Mouse (Mus musculus) left cerebral cortex, adult 8-10 months (tissue): Measurements from ENCODE around the gene Ctdspl. TPM values are rescaled to one million over a fixed set of nuclear protein-coding genes. Genes with fewer than 3 reads are reported as not detected.
A peak's percentile ranks its signal among the peaks of the same experiment; 100 is the strongest.

Source experiments
- DNase-seq, 2 experiments: peaks; one replicate each; pipeline ENCODE4 v3.0.0; 2022; ENCODE audit warnings: low spot score in 2 of 2
- total RNA-seq, 4 experiments: library from RNA; stranded (reverse); gene quantifications; 2 replicates each; pipeline ENCODE4 v1.2.4; 2022

The Ctdspl gene
- total RNA-seq, 4 experiments from 2014 or later: 36.1 to 37.2 (median 36.4) TPM

DNA sequence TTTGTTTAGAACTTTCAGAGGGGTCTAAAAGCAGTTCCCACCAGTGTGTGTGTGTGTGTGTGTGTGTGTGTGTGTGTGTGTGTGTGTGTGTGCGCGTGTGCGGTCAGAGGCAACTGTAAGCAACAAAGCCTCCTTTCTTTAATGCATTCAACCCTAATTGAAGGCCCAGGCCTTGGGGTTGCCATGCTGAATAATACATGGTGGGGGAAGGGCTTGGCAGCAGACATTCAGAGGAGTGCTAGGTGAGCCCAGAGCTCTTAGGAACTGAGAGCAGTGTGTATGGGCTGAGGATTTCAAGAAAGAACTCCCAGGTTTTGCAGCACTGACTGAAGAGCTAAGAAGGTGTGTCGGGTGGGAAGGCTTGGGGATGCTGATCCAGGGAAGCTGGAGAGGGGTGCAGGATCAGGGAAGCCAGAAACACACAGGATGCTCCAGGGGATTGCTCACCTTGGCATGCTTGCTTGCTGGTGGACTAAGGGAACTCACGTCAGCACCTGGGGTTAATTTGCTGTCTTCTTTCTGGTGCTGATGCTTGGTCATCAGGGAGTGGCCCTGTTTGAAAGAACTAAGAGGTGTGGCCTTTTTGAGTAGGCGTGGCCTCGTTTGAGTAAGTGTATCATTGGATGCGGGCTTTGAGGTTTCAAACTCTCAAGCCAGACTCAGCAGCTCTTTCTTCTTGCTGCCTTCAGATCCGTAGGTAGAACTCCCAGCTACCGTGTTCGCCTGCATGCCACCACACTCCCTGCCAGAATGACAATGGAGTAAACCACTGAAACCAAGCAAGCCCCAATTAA, 62.7 kb downstream of the Ctdspl start:
- no peak for DNase-seq

DNA sequence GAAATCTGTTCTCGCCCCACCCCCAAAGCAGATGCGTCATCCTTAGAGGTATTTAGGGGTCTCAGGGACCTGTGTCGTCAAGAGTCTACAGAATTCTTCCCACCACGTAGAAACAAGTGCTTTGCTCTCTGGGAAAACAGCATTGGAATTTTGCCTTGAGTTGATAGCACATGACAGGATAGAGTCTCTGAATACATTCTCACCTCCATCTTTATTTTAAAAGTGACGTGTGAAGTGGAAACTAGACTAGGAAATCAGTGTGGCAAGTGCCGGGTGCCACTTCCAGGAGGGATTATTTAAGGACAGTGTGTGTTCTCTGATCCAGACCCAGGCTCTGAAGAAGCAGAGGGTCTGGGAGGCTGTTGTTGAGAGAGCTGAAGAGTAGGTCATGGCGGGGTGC, 64.2 kb downstream of the Ctdspl start:
- DNase-seq: no peak

DNA sequence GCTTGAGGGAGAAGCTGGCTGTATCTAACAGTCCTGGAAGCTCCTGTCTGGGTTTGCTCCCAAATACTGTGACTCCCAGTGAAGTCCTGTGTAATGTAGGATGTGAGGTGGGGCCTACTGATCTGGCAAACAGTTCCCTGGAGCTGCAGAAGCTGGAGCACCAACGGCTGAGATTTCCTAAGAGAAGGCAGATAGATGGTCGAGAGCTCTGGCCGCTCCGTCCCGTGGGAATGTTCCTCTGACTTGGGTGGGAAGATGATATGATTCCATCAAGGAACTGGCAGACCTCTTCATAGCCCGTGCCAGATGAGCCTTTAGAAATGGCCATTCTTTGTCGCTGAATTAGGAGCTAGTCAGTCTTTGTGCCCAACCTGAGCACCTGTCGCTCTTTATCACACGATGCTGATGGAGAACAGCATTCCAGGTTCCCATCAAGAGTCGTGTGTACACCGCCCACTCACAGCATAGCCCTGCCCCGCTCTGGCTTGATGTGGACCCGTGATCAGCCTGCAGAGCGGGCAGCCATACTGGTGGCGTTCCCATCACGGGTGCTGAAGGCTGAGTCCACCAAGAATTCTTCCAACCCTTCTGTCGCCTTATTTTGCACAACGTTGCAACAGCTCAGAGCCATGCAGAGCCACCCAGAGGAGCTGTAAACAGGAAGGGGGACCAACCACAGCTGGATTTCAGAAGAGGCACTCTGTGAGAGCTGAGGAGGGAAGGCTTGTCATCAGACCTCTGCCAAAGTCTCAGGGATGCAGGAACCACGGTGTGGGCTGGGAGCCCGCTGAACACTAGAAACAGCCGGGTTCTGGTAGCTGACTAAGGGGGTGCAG, 65.7 kb downstream of the Ctdspl start:
- DNase-seq: no peak

DNA sequence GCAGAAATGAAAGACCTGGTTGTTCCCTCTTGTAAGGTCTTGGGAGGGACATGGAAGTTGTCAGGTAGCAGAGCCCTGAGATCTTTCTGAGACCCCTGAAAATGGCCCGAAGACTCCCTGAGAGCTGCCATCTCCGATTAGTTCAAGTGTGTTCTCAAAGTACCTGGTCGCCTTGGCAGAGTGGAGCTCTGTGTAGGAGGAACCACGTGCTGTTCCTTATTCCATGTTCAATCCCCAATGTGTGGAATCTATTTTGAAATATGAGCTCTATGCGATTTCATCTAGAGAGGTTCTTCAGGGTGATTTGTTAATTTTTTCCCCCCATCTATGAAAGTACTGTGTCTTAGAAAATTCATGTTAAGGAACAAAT, 66.3 kb downstream of the Ctdspl start:
- DNase-seq: no peak

DNA sequence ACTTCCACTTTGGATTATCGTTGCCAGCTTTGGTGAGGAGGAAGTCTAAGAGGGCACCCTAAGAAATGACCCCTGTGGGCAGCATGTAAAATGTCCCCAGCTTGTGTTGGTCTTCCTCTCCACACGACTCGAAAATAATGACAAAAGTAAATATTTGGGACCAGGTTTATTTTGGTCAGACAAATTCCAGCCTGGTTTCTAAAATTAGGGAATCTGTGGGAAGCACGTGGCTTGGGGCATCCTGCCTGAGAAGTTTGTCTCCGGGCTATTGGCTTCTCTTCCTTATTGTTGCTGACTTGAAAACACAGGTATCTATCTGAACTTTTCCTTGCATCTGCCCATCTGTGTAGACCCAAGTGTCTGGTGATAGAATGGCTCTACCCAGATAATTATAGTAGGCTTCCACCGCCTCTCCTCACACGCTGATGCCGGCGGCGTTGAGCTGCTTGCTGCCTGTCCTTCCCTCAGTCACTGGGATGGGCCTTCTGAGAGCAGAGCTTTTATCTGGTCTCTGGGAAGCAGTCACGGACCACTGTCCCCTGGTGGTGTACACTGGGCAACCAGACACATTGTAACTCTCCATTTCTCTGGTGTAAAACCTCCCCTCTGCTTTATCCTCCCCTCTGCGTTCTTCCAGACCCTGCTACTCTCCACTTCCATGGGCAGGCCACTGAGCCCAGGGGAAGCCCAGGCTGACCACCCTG, 68.4 kb downstream of the Ctdspl start:
- DNase-seq: no peak

DNA sequence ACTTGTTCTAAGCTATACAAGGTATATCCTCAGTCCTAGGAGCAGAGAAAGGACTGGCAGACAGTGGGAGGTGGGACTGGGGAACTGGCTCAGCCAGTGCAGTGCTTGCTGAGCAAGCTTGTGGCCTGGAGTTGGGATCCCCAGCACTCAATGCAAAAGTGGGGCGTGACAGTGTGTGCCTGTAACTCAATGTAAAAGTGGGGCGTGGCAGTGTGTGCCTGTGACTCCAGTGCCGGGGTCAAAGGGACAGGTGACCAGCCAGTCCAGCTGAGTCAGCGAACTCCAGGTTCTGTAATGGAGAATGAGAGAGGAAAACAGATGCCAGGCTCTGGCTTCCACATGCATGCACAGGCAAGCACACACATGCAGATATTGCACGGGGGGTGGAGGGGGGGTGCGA, 69.3 kb downstream of the Ctdspl start:
- no peak for DNase-seq

DNA sequence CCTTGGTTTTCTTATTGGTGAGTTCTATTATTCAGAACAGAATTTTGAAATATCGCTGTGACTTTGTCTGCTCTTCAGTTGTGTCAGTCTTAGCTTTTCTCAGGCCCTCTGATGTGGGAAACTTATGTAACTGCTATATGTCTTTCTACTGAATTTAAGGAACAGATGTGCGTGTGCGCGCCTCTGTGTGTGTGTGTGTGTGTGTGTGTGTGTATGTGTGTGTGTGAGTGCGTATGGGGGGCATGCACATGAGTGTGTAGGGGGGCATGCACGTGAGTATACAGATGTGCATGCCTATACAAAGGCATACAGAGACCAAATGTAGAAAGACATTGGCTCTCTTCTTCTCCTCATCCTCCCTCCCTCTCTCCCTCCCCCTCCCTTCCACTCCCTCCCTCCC, 71.0 kb downstream of the Ctdspl start:
- DNase-seq: no peak

DNA sequence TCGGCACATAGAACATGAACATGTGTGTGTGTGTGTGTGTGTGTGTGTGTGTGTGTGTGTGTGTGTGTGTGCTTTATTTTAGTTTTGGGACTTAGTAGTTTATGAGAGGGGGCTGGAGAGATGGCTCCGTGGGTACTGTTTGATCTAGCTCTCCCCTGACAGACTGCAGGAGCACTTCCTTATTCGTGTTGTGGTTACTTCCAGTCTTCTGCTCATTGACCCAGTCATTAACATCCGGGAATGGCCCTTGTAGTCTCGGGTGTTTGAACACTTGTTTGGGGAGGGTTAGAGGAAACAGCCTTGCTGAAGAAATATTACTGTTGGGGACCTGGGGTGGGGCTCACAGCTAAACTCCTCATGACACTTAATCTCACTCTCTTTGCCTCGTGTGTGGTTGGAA, 73.9 kb downstream of the Ctdspl start:
- no peak for DNase-seq

DNA sequence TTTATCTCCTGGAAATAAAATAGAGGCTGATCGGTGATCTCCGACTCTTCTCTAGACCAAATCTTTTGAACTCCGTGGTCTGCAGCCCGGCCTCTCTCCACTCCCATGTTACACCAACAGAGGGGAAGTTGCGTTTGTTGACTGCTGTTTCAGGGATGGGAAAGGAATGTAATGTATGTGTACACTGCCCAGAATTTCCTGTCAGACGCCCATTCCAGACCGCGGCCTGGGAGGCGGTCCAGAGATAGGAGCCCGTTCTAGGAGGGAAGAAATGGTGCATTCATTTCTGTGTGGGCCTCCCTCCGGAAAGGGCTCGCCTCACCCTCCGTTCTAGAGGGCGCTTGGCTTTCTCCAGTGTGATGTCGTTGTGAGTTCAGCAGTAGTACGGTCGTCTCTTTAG, 76.0 kb downstream of the Ctdspl start:
- no peak for DNase-seq

DNA sequence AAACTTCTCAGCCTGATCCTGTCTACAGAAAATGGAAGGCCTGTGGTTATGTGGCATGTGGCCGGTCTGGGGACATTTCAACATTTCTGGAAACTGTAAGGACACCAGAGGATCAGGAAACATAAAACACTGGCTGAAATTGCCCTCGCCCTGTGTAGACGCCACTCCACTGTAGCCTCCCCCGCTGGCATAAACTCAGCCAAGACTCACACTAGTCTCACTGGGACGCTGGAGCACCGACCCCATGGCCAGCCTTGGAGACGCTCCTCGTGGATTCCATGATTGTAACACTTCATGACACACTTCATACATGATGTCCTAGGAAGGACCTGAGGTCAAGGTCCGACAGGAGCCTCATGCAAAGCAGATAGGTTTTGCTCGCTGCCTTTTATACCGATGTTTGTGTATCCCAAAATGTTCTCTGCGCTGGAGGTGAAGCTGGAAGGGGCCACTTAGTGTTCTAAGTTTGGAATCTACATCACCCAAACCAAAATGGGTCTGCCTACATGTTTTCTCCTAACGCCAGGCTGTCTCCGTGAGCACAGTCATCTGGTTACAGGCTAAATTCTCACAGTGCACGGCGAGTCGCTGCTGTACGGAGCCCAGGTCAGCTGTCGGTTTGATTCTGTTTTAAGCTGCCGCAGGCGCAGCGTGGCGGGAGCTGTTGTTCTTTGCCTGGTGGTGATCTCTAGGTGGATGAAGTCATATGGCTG, 77.9 kb downstream of the Ctdspl start:
- DNase-seq: peak in 1 of 2 experiments; percentile 82

DNA sequence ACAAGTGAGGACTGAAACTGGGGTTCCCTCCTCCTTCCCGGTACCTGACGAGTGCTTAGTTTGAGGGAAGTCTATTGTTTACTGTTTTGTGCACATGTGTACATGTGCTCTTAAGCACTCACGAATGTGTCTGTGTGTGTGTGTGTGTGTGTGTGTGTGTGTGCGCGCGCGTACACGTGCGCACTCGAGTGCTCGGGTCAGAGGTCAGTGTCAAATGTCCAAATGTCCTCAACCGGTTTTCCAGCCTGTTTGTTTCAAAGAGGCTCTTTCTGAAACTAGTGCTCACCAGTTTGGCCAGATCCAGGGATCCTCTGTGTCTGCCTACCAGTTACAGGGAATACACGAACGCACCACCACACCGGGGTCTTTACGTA, 78.4 kb downstream of the Ctdspl start:
- DNase-seq: no peak

DNA sequence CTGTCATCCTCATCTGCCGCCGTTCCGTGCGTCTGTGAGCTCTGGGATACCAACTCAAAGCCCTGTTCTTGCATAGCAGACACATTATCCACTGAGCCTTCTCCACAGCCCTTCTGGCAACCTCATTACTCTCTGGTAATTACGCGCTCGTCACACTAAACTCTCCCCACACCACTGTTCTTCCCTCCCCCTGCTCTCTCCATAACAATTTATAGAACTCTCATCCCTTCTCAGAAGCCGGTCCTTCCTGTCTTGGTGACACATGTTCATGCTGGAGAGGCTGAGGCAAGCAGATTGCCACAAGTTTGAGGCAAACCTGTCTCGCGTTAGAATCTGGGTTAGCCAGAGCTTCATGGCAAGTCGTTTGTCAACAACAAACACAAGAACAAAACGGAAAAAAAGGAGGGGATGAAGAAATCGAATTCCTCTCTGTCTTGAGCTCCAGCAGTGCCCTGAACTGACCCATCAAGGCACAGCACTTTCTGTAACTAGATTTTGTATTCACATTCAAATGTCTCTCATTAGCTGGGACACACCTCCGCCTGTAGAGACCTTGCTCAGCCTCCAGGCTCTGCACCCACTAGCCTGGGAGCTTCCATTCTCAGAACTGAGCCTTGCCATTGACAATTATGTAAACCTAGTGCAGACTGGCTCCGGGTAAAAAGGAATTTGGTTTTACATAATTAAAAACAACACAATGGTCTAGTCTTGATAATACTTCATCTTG, 79.2 kb downstream of the Ctdspl start:
- no peak for DNase-seq

DNA sequence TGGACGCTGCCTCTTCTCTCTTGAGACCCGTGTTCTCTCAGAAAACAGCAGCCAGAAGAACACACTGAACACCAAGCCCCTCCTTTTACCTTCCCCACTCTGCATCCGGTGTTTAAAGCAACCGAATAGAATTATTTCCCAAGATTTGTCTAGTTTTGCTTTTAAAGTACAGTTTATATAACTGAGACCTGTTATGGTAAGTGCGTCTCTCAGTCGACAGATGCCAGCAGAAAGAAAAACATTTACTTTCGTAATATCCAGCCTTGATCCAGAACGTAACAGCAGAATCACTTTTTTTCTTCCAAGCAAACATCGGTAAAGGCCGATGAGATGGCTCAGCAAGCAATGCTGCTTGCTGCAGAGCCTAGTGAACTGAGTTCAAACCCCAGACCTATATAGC, 81.0 kb downstream of the Ctdspl start:
- DNase-seq: no peak

DNA sequence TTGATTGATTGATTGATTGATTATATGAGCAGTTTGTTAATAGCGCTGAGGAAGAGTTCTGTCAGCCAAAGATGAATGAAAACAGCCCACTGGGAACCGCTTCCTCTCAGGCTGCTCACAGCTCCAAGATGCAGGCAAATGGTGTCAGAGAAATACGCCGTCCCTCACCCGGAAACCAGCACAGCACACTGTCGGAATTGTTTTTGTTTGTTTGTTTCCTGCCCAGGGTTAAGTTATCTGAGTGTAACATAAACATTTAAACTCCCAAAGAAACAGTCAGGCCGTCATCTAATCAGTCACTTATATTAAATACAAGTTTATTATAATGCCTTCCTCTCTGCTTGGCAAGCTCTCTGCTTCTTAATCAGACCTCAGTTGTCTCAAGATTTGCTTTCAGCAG, 82.6 kb downstream of the Ctdspl start:
- no peak for DNase-seq

DNA sequence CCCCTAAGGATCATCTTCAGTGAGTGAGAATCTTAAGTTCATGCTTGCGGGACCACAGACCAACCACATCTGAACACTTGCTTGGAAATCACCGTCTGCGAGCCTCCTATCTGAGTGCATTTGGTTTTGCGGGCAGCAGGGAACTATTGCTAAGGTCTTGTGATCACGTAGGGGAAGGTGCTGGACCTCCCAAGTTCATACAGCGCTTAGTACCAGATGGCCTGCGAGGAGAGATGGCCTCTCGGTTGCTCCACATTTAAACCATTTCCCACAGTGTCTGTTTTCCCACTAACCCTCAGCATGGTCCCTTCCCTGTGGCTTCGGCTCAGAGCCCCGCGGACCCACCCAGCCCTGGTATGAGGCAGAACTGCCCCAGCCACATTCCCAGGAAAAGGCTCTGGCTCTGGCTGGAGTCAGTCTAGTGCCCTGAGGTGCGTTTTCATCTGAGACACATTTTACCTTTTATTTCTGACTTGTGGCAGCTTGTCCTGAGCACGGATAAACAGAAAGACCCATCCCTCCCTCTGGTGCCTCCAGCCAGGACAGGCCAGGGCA, 84.0 kb downstream of the Ctdspl start:
- DNase-seq: no peak

DNA sequence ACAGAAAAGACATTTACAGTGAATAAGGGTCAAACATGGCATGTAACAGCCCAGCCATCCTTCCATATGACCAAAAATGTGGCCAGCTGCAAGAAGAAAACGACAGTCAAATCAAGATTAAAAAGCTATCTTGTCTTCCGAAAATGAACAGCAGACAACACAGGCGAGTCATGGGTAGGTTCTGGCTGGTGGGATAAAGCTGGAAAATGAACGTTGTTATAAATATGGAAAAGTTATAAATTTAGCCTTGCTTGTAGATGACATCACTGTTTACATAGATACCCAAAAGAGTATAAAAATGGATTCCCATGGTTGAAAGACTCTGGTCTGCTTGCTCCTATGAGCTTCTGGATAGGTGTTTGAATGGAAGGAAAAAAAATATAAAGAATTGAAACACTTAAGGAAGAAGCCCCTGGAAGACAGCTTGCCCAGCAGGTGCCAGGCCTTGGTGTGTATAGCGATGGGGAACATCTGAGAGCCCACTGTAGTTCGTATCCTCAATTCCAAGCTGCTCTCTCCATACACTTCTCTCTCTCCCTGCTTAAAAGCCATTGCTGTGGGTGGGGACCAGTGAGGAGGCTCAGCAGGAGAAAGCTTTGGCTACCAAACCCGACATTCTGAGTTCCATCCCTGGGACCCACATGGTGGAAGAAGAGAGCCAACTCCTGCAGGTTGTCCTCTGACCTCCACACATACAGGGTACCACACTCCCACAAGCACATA, 90.7 kb downstream of the Ctdspl start:
- no peak for DNase-seq

DNA sequence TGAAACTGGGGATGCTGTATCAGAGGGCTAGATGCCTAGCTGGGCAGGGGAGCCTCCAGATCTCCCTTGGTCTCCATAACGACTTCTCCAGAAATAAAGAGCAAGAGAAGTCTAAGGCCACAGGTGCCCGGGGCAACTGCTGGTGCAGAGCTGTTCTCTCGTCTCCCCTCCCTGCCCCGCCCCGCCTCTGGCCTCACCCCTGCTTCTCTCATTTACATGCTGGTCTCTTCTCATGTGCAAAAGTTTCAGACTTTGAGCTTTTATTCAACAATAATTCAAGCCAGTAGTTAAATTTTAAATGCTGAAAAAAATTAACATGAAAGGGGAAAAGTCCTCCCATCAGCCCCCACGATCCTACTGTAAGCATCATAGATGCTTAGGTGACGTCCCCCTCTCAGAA, 95.5 kb downstream of the Ctdspl start:
- no peak for DNase-seq

DNA sequence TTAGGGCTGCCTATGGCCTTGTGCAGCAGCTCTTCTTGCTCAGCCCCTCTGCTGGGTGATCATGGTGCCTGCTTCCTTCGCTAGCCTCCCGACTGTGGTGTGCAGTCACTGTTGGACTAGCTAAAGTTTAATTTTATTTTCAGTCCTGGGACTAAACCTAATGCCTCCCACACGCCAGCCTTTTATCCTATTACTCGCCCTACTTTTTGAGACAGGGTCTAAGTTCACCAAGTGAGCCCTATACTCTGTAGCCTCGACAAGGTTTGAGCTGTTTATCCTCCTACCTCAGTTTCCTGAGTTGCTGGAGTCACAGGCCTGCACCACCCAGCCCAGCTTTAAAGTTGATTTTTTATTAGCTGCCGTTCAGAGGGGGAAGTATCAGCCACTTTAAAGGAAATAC, 99.0 kb downstream of the Ctdspl start:
- DNase-seq: no peak

DNA sequence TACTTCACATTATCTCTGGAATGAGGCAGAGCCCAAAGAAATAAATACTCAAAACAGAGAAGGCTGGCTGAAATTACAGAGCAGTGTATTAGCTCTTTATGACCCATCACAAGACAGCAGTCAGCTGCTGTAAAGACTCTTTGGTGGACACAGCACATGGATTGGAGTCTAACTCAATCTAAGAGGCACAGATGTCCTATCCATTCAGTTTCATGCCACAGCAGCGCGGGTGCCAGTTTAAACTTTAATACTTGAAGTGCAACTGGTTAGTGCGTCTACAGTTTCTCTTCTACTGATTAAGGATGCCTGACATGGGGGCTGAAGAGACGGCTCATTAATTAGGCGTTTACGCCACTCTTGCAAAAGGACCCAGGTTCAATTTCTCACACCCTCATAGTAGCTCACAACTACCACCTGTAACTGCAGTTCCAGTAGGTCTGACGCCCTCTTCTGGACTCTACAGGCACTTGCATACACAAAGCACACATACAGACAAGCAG, 99.6 kb downstream of the Ctdspl start:
- no peak for DNase-seq

DNA sequence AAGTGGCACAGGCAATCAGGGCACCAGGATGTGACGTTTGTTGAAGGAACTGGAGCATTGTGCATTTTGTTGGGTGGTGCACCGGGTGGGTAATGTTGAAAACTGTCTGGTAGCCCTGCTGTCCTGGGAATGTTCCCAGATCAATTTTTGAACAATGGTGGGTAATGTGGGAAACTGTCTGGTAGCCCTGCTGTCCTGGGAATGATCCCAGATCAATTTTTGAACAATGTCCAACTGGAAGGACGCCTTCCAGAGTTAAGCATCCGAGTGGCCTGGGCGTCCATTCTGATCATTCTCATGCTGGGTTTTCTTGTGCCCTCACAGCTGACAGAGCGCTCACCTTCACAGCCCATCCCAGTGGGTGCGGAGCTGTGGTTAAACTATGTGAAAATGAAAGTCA, 101.1 kb downstream of the Ctdspl start:
- no peak for DNase-seq
